Mouse (Mus musculus) spleen, adult 10 weeks (tissue): ENCODE data around the gene Kcnj6. TPM values are rescaled to one million over a fixed set of nuclear protein-coding genes. Genes with fewer than 3 reads are reported as not detected.

ENCODE experiments used
- polyA plus RNA-seq: library from polyadenylated mRNA; stranded (reverse); fragments of 350-450 nt; fragmentation: Illumina TruSeq; extraction: RNeasy Lipid Tissue Mini Kit (QIAGEN cat#74804); gene quantifications from one replicate; pipeline ENCODE4 v1.2.3, GENCODE M21; 2015; ENCODE audit warnings: low replicate concordance; ENCODE audit not compliant: insufficient read depth

Kcnj6 gene
- not detected for polyA plus RNA-seq

DNA sequence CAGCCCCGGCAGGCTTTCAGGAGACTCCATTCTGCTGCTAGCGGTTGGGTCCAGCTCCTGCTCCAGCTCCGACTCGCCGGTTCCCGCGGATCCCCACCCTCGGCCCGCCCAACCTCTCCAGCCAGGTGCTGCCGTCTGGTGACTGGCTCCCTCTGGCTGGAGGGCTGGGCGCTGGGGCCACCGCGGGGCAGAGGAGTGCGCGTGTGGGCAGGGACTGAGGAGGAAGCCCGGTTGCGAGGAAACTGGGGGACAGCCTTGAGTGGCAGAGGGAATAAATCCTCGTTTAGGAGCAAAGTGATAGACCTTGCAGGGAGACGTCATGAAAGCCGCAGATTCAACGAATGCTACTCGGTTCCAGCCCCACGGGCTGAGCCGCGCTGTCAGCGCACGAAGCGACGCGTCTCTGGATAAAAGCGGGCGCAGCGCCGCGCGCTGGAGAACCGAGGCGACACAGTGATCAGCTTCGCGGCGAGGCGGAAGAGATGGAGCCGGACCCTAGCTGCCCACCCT, at the start of gene Kcnj6:
Gene Kcnj6, minus strand, starts transcription at position 362 of the 510 bp plus-strand sequence.

